Mouse (Mus musculus) frontal cortex, postnatal 10 days (tissue): ENCODE results near the gene Gm10322.

ENCODE experiments used
- DNase-seq, 2 experiments: peaks; one replicate each; pipeline ENCODE4 v3.0.0; 2022; ENCODE audit warnings: low spot score in 2 of 2, mixed read lengths in 1 of 2

The Gm10322 gene

DNA sequence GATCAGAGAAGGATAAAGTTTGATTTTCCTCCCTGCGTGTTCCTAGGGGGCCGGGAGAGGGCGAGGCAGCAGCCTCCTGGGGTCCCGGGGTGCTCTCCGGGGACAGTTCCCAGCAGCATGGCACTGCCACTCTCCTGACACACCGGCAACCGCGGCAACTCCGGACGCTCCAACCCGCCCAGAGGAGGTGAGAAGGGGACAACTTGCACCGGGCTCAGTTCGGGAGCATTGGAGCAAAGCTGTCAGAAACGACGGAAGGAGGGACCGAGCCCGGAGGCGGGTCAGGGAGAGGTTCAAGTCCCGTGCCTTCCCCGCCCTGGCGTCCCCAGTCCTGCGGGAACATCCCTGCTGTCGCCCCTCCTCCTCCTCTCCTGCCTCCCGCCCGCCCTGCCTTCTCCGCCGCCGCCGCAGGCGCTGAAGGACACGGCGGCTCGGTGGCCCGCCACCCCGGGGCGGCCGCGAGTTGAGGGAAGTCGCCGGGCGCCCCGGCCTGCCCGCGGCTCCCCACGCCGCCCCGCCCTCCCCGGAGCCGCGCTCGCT, at the start of gene Gm10322:
TSS of gene Gm10322 (plus strand) at position 83 of the 540 bp plus-strand sequence.
- peak; percentile 39 to 54 for DNase-seq

DNA sequence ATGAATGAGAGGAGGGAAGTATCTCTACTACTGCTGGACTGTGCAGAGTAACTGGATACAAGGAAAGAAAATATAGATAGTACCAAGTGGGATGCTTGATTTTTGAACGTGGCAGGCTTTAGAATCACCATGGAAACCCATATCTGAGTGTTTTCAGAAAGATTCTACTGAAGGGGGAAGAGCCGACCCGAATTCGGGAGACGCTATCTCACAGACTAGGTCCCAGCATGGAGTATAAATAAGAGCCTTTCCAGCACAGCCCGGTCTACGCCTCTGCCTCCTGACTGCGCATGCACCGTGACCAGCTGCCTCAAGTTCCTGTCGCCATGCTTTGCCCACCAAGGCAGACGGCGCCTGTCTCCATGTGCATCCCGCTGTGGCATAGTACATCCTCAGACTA, 48.9 kb upstream of the Gm10322 start:
- peak in 1 of 2 experiments; percentile 29 for DNase-seq

DNA sequence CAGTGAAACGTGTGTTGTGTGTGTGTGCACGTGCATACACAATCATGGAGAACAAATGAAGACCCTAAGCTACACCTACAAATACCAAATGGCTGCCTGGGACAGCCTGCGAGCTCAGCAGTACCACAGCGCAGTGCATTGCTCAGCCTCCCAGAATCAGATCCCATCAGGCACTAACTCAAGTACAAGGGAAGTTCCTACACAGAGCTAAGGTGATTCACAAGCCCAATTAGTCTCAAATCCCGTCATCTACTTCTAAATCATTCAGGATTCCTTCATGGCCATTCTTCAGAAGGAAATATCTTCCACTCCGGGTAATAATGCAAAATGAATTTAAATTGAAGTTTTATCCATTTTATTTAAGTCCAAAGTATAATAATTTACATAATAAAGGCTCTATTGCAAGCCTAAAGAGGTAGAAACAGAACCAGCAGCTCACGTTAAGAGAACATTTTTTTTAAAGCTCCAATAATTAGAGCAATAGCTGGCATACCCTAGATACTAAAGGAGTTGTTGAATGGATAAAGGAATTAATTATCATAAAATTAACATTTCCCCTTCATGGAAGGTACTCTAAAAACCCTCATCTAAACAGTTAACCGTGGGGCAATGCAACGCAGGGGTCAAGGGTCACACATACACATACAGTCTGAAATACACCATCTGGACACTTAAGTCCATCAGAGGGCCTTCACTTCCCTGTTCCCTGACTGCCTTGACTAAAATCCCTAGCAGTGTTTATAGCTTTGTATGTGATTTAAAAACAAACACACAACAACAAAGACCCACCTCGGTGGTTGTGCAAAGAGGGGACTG, 47.0 kb upstream of the Gm10322 start:
- DNase-seq: no peak

DNA sequence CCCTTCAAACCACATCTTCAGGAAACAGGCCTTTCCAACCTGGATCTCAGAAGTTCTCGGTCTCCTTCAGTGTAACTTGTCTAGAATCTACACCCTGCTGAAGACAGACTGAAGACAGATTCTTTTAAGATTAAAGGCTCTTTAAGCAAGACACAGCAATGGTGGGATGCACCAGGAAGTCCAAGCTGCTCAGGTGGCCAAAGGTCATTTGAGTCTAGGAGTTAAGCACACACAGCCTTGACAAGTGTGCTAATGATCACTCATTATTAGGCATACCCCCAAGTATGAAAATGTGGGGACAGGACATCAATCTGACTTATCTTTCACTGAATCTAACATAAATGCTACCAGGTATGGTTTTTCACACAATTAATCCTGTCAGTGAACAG, 46.4 kb upstream of the Gm10322 start:
- DNase-seq: no peak

DNA sequence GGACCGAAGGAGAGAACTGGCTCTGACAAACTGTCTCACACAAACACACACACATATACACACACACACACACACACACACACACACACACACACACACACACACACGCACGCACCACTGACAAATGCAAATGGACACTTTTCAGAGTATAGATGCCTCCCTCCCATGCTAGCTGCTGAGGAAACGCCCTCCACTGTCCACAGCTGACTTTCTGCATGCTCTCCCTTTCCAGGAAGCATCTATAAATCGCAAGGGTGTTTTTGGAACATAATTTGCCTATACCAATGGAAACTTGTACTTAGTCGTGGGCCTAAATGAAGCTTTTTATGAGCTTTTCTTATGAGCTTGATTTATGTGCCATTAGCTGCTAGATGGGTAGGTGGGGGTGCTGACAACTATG, 45.5 kb upstream of the Gm10322 start:
- no peak for DNase-seq

DNA sequence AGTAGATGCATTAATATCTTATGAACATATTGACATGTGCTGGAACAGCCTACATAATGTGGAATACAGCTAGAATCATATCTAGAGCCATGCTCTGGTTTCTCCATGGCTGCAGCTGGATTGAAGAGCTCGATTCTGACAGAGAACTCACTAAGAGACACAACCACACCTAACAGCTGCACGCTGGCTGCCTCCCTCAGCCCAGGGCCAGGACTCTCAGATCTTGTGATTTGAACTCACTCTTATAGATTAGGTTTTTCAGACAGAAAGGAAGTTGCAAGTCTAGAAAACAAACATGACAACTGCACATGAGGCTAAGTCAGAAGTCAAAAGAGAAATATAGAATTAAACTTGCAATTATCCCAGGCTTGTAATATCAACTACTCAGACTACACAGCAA, 45.1 kb upstream of the Gm10322 start:
- no peak for DNase-seq

DNA sequence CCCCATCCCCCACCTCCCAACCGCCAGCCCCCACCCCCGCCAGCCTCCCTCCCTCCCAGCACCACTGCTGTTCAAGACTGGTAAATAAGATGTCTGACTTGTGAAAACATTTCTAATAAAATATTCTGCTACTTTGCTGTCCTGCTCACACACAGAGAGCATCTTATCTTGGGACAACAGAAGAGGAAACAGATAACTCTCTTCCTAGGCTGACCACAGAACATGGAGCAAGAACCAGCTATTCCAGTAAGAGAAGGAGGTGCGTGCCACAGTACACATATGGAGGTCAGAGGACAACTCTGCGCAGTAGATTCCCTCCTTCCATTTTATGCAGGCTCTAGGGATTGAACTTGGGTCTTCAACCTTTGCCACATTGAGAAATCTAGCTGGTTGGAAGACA, 44.6 kb upstream of the Gm10322 start:
- DNase-seq: no peak

DNA sequence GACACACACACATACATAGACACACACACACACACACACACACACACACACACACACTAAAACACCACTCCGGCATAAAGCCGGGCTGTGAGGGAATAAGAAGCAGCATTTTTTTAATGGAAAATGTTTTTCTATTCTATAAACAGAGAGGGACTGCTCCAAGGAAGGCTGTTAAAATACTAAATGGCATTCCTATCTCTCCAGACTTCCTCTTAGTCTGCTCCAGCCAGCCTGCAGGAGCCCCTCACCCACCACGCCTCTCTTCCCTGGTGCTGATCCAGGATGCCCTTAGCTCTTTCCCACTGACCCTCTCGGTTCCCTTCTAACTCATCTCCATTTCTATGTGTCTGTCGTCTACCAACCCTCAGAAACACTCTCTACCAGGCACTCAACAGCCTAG, 43.9 kb upstream of the Gm10322 start:
- DNase-seq: no peak

DNA sequence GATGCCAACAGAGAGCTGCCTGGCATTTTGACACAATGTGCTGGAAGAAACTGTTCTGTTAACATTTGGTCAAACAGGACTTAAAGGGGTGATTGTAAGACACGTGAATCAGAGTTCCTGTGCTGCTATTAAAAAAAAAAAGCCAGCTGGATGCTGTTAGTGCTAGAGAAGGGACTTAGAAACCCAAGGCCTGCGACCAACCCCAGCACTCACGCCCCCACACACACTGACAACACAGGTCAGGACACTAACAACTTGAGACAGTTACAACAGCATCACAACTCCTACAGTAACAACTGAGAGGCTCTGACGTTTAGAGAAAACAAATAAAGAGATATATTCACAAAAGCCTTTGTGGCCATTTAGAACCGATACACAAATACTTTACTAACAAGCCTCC, 39.6 kb upstream of the Gm10322 start:
- no peak for DNase-seq

DNA sequence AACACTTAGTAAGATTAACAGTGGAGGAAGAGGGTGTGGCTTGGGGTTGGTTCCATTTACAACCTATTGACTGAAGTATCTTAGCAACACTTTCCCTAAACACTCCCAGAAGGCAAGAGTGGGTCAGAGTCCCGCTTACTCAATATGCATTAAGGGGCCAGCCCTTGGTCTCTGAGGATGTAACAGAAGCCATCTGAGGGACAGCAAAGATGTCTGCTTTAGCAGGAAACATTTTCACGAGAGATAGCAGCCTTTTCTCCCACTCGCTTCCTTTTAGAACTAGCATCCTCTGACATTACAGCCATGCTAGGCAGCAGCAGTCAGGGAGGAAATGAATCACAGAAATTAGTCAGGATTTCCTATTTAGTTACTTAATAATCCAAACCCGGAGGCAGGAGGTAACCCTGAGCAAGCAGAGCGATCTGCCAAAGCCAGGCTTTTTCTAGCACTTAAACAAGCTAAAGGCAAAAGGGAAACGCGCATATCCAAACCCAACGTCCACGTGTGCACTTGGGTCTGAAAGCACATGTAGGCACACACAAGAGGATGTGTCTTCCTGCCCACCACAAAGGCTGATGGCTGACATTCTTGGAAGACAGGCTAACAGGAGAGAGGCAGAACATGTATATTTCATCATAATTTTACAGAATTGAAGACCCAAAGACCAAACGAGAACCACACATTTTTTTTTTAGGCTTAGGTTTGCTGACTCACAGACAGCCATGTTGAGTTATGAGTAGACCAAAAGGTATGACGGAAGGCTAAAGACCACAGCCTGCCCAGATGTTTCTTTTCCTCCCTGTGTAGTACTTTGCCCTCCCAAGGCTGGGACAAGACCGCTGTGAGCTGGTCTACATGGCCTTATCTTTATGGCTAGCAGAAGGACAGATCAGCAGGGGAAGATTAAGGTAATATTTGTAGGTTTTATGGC, 37.7 kb upstream of the Gm10322 start:
- no peak for DNase-seq

DNA sequence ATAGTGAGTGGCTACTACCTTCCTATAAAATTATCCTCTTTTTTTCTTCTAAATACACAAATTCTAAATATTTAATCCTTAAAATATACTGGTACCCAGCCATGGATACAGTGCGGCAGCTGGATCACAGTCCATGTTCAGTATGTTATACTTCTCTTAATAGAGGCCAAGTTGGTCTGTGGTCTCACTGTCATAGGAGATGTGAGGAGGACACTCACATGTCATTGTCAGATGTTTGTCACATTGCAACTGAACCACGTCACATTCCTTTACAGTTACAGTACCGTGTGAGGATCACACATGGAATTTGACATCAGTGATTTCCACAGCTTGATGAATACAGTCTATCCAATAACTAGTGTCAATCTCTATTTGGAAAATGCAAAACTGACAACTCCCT, 36.2 kb upstream of the Gm10322 start:
- DNase-seq: no peak

DNA sequence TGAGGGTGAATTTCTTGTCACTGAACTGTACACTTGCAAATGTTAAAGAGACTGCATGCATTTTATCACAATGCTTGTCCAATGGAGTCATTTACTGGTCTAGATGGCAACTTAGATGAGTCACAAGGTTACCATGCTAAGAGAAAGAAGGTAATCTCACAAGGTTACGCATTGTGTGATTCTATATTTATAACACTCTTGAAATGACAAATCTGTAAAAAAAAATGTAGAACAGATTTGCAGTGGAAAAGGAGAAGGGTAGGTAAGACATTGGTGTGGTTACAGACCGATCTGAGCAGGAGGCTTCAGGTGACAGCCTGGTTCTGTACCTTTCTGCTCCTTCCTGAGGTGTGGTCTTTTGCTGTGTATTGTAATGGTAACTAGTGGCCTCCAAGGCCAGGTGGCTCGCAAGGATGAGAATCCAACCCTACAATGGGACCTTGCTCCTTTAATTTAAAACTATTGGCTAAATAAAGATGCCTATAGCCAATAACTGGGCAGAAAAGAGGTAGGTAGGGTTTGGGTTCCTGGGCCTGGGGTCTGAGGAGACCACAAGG, 35.2 kb upstream of the Gm10322 start:
- DNase-seq: no peak

DNA sequence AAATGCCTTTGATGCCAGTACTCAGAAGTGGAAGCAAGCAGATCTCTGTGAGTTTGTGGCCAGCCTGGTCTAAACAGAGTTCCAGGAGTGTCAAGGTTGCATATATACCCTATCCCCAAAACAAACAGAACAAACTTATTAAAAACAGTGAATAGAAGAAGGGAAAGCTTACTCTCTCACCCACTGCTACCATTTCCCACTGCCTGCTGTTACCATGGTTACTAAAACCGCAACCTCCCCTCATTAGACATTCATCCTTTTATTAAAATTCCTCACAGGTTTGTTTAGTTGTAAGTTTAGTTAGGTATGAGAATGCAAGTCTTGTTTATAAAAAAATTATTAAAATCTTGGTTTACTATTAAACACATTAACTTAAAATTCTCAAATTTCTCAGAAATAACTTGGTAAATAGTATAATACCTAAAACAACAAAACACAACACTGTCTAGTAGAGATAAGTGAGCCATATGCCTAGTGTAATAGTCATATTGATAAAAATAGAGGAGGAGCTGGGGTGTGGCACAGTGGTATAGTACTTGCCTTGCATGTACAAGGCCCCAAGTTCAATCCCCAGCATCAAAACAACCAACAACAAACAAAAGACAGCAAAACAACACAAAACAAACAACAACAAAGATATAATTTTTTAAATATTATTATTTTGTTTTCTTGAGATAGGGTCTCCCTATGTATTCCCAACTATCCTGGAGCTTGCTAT, 33.9 kb upstream of the Gm10322 start:
- DNase-seq: no peak

DNA sequence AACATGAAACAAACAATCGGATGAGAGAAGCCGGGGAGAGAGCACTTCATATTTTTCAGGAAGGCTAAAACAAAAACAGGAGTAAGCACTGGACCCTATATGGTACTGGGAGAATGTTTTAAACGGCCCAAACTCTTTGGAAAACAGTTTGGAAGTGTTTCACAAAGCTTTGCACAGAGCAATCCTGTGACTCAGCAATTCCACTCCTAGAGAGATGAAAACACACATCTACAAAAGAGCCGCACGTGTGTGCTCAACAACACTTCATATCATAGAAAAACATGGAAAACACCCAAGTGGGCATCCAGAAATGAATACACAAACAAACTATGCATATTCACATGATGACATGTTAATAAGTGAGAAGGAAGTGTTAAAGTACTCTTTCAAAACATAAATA, 30.2 kb upstream of the Gm10322 start:
- no peak for DNase-seq

DNA sequence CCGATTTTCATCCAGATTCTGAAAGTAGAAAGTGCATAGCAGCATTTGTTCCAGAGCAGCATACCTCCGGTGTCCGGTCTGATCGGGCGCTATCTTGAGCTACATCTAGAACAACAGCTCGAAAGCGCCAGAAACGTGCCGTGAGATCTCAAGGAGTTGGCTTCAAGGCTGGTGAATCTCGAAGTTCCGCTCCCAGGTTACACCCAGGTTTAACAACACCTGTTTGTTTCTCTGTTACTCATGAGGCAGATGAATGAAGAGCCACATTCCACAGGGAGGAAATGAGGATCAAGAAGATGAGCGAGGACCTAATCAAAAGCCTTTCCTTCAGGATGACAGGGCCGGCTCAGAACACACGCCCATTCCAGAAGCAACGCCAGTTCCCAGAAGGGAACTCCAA, 29.0 kb upstream of the Gm10322 start:
- DNase-seq: no peak

DNA sequence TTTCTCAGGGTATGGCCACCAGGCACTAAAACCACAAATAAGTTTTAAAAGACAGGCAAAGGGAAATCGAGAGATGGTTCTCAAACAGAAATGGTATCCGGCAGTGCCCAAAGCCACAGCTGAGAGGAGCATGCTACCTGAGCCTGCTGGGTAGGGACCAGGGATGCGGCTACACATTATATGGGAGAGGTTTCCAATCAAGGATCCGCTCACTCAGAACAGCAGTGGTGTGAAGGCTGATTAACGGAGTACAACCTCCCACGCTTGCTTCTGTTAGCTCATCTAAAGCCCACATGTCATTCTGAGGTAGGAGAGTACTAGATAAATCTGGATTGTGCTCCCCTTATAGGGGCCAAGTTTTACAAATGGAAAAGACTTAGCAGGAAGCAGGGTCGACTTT, 27.7 kb upstream of the Gm10322 start:
- DNase-seq: no peak

DNA sequence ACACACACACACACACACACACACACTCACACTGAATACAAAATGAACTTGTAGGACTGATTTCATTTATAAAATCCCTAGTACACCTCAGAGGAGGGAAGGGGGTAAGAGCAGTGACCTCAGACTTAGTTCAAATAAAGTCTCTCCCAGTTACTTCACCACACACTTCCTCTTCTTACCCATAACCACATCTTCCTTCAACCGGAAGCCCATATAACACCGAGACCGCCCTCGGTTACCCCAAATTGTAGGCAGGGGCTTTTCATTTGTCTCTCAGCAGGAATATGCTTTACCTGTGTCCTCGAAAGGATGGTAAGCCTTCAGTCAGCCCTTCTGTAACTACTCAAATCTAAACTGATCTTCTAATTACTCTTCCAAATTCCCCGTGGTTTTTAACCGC, 26.4 kb upstream of the Gm10322 start:
- no peak for DNase-seq

DNA sequence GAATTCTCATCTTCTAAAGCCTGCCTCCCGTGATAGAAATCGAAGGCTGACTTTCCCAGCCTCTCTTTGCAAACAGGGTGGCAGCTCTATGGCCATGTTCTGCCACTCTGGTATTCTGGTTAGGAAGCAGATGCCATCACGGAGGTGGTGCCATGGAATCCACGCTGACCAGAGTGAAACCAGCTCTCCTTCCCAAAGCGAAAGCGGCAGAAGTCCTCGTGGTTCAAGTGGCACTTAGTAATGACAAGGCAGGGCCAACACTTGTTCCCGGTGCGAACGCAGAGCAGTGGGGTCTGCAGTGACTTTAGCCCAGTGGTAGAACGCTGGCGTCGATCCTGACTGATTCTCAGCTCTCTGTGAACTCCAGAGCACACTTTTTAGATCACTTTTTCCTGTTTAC, 26.0 kb upstream of the Gm10322 start:
- no peak for DNase-seq

DNA sequence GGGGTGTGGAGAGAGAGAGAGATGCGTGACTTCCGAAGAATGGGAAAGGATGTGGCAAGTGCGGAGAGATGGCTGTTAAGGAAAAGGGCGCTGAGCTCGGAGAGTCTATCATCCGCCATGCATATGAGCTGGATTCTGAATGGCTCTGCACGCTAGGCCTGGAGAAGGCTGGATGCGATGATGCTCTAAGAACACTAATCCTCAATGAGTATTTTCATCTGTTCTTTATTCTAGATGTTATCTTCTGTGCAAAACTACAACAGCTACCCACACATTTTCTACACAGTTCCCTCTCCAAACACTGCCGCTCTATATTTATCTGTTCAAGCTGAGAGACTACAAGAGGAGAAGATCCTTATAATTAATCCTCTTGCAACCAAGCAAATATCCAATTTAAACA, 25.3 kb upstream of the Gm10322 start:
- no peak for DNase-seq

DNA sequence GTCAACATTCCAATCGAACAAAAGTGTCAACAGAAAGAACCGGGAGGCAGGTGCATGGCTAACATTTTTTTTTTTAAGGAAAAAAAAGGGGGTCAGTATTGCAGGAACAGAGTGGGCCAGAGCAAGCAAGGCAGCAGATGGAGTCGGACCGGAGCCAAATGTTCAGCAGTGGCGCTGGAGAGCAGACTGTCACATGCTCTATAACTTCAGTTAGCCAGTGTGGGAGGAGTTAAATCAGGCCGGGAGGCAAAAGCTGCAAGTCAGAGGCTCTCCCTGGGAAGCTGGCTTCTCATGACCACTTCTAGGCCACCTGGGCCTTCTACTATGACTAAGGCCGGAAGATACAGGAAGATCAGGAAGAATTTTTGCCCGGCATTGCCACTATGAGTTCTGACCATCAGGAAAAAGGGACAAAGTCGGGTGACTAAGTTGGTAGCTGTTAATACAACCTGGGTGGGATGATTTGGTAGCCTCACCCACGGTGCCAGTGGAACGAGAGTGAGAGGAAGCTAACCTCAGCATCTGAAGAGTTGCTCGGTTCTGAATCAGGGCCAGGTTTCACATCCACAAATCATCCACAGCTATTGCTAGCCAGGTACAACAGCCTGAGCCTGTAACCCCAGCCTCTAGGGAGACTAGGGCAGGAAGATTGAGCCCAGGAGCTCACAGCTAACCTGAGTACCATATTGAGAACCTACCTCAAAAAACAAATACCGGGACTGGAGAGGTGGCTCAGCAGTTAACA, 21.9 kb upstream of the Gm10322 start:
- DNase-seq: peak in 1 of 2 experiments; percentile 36

DNA sequence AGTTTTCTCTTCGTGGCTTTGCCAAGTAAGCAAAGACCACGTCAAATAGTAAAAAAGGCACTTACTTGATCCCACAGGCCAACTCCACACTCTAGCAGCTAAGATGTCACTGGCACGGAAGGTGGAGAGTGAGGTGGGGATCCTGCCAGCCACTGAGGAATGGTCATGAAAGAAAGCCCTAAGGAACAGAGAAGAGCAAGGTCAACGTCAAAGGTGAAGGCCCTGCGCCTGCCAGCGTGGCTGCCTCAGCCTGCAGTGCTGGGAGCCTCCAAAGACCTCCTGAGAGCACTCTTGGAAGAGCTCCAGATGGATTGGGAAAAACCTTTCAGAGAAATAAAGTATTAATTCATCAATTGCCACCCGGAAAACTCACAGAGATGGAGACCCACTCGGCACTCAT, 15.3 kb upstream of the Gm10322 start:
- no peak for DNase-seq
